Mouse (Mus musculus): ENCODE measurements at regions not wholly inside any gene's neighbourhood (a gene's known extent, or its start where the extent isn't known, plus 50 kb on each side); places are given as distances from the start of the nearest gene placed in this dataset.

- Histone ChIP-seq H3K79me2 (replicated peaks; ENCODE audit: control insufficient read depth, insufficient read depth, low read length) (no peaks in the 10 kb centered on the region), H3K27ac (no peak overlapping the region), H3K4me1 (ENCODE audit: control insufficient read depth, insufficient read depth, low read length) (peaks cover 7% of the 10 kb centered on the region), H3K4me3 (no peak overlapping the region), H3K27me3 (ENCODE audit: control insufficient read depth, insufficient read depth, low read length) (no peaks in the 10 kb centered on the region), H3K36me3 (ENCODE audit: control insufficient read depth, insufficient read depth, low read length) (no peaks in the 10 kb centered on the region), H3K9ac (ENCODE audit: low read depth, low read length) (no peak overlapping the region)
- intact Hi-C loops (cut with DNase I) = no loop called here
- WGBS = 79% methylated on average over 5 of the region's 5 CpGs
- no peak for DNase-seq
- TF ChIP-seq CTCF (IDR thresholded peaks at IDR 0.05) = 0 out of 2 replicates have a peak, but pooled peaks have one; percentile 8
- no peak for TF ChIP-seq POLR2A (IDR thresholded peaks at IDR 0.05; ENCODE audit: insufficient read depth, low read depth, low read length)
- TF ChIP-seq EP300 (IDR thresholded peaks at IDR 0.05; ENCODE audit: insufficient read depth, low read depth, low read length) = no peak
Measured at GRCm38 (mm10) chr3:103408724-103409123, 129.6 kb downstream of the Trim33 start.

GRCm38 (mm10) chr3:103412247-103412646 is 133.2 kb downstream of the Trim33 start:
- H3K36me3 ChIP-seq (ENCODE audit: control insufficient read depth, insufficient read depth, low read length) = no peaks in the 10 kb centered on the region
- H3K9ac ChIP-seq (ENCODE audit: low read depth, low read length) = no peak overlapping the region
- H3K4me3 ChIP-seq = no peak overlapping the region
- no peaks in the 10 kb centered on the region for H3K27me3 ChIP-seq (ENCODE audit: control insufficient read depth, insufficient read depth, low read length)
- TF ChIP-seq CTCF (IDR thresholded peaks at IDR 0.05) (no peak), POLR2A (IDR thresholded peaks at IDR 0.05; ENCODE audit: insufficient read depth, low read depth, low read length) (no peak), EP300 (IDR thresholded peaks at IDR 0.05; ENCODE audit: insufficient read depth, low read depth, low read length) (no peak)
- WGBS = 40% methylated on average over 2 of the region's 2 CpGs
- no peak for DNase-seq
- intact Hi-C loops (cut with DNase I) = no loop called here
- no peaks in the 10 kb centered on the region for H3K79me2 ChIP-seq (replicated peaks; ENCODE audit: control insufficient read depth, insufficient read depth, low read length)
- no peak overlapping the region for H3K27ac ChIP-seq
- no peaks in the 10 kb centered on the region; the same call in 1 of the 2 replicates for H3K4me1 ChIP-seq (ENCODE audit: control insufficient read depth, insufficient read depth, low read length)

DNA sequence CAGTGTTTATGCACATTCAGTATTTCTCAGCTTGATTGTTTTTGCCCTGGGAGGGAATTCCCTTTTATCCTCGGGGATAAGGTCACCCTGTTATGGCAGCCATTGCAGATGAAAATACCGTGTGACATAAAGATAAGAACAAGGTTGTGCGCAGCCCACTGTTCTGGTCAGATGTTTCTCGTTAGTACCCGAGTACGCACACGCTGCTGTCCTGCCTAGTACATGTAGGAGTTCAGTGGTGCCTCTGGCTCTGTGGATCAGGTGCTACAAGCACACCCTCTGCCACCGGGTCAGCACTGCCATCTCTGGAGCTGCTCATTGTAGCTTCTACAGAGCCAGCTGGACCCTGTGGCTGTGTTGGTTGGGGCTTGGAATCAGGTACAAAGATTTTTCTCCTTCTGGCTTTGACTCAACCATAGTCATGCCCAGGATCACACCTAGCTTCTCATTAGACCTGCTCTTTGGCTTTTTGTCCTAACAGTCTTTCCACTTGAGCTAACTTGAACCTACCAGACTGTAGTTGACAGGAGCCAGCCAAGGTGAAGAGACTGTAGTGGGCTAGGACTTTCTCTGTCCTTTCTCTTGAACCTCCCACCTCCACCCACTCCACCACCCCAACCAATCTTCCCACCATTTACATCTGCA is 136.1 kb downstream of the Trim33 start:
- no peaks in the 10 kb centered on the region; the same call in 1 of the 2 replicates for H3K36me3 ChIP-seq (ENCODE audit: control insufficient read depth, insufficient read depth, low read length)
- 77% methylated on average over 8 of the region's 8 CpGs for WGBS
- H3K27me3 ChIP-seq (ENCODE audit: control insufficient read depth, insufficient read depth, low read length) = no peaks in the 10 kb centered on the region
- no peak overlapping the region for H3K27ac ChIP-seq
- H3K4me3 ChIP-seq = no peak overlapping the region
- TF ChIP-seq CTCF (IDR thresholded peaks at IDR 0.05) = no peak
- TF ChIP-seq EP300 (IDR thresholded peaks at IDR 0.05; ENCODE audit: insufficient read depth, low read depth, low read length) = no peak
- no peak for TF ChIP-seq POLR2A (IDR thresholded peaks at IDR 0.05; ENCODE audit: insufficient read depth, low read depth, low read length)
- no peak overlapping the region for H3K9ac ChIP-seq (ENCODE audit: low read depth, low read length)
- intact Hi-C loops (cut with DNase I) = no loop called here
- peaks cover 9% of the 10 kb centered on the region for H3K4me1 ChIP-seq (ENCODE audit: control insufficient read depth, insufficient read depth, low read length)
- DNase-seq = no peak
- H3K79me2 ChIP-seq (replicated peaks; ENCODE audit: control insufficient read depth, insufficient read depth, low read length) = no peaks in the 10 kb centered on the region

- intact Hi-C loops (cut with DNase I) = no loop called here
- TF ChIP-seq CTCF (IDR thresholded peaks at IDR 0.05) (no peak), POLR2A (IDR thresholded peaks at IDR 0.05; ENCODE audit: insufficient read depth, low read depth, low read length) (no peak), EP300 (IDR thresholded peaks at IDR 0.05; ENCODE audit: insufficient read depth, low read depth, low read length) (no peak)
- Histone ChIP-seq H3K27me3 (ENCODE audit: control insufficient read depth, insufficient read depth, low read length) (no peaks in the 10 kb centered on the region), H3K27ac (no peak overlapping the region), H3K4me1 (ENCODE audit: control insufficient read depth, insufficient read depth, low read length) (peaks cover 15% of the 10 kb centered on the region), H3K9ac (ENCODE audit: low read depth, low read length) (no peak overlapping the region), H3K4me3 (no peak overlapping the region), H3K79me2 (replicated peaks; ENCODE audit: control insufficient read depth, insufficient read depth, low read length) (no peaks in the 10 kb centered on the region), H3K36me3 (ENCODE audit: control insufficient read depth, insufficient read depth, low read length) (no peaks in the 10 kb centered on the region; the same call in 1 of the 2 replicates)
- no peak for DNase-seq
- WGBS = 13% methylated on average over 2 of the region's 2 CpGs
Measured at GRCm38 (mm10) chr3:103416296-103416695, 137.2 kb downstream of the Trim33 start.

GRCm38 (mm10) chr3:103417781-103418180 is 138.7 kb downstream of the Trim33 start:
- Histone ChIP-seq H3K9ac (ENCODE audit: low read depth, low read length) (no peak overlapping the region), H3K27ac (peak overlapping the region; percentile 15; the same call in 1 of the 2 replicates), H3K27me3 (ENCODE audit: control insufficient read depth, insufficient read depth, low read length) (no peaks in the 10 kb centered on the region), H3K4me3 (no peak overlapping the region), H3K79me2 (replicated peaks; ENCODE audit: control insufficient read depth, insufficient read depth, low read length) (no peaks in the 10 kb centered on the region), H3K36me3 (ENCODE audit: control insufficient read depth, insufficient read depth, low read length) (no peaks in the 10 kb centered on the region; the same call in 1 of the 2 replicates), H3K4me1 (ENCODE audit: control insufficient read depth, insufficient read depth, low read length) (peaks cover 15% of the 10 kb centered on the region)
- intact Hi-C loops (cut with DNase I) = no loop called here
- TF ChIP-seq CTCF (IDR thresholded peaks at IDR 0.05) (no peak), POLR2A (IDR thresholded peaks at IDR 0.05; ENCODE audit: insufficient read depth, low read depth, low read length) (no peak), EP300 (IDR thresholded peaks at IDR 0.05; ENCODE audit: insufficient read depth, low read depth, low read length) (no peak)
- WGBS = 67% methylated on average over 4 of the region's 4 CpGs
- no peak for DNase-seq
